Mouse (Mus musculus): ENCODE data around the gene Igsf21. TPM values are rescaled to one million over a fixed set of nuclear protein-coding genes. Genes with fewer than 3 reads are reported as not detected.

The Igsf21 gene
- polyA plus RNA-seq, 1 experiment from 2014 or later, result not detected

- H3K36me3 ChIP-seq (ENCODE audit: control insufficient read depth, insufficient read depth), result no peaks in the 10 kb centered on the region
- peaks cover 8% of the 10 kb centered on the region for H3K27me3 ChIP-seq (ENCODE audit: control insufficient read depth, insufficient read depth, low read depth, low read length)
- no peaks in the 10 kb centered on the region for H3K4me1 ChIP-seq (ENCODE audit: control insufficient read depth, low read depth, low read length)
- WGBS (ENCODE audit: insufficient replicate concordance), result 45% methylated on average over 12 of the region's 12 CpGs
- H3K4me3 ChIP-seq (ENCODE audit: low read depth, low read length), result no peak overlapping the region
- no peak for ATAC-seq (ENCODE audit: low read depth)
- H3K4me2 ChIP-seq (ENCODE audit: low read depth, low read length), result no peak overlapping the region
- no peaks in the 10 kb centered on the region for H3K9me3 ChIP-seq (replicated peaks; ENCODE audit: control insufficient read depth, low read length)
- no peak overlapping the region for H3K27ac ChIP-seq (ENCODE audit: low read length)
- no peak overlapping the region for H3K9ac ChIP-seq (ENCODE audit: low read depth, low read length)
Observed at GRCm38 (mm10) chr4:140043953-140044352, 202.6 kb downstream of the Igsf21 start.

- Histone ChIP-seq H3K27me3 (ENCODE audit: control insufficient read depth, insufficient read depth, low read depth, low read length) (peaks cover 13% of the 10 kb centered on the region), H3K9ac (ENCODE audit: low read depth, low read length) (no peak overlapping the region), H3K9me3 (replicated peaks; ENCODE audit: control insufficient read depth, low read length) (no peaks in the 10 kb centered on the region), H3K4me3 (ENCODE audit: low read depth, low read length) (no peak overlapping the region), H3K36me3 (ENCODE audit: control insufficient read depth, insufficient read depth) (no peaks in the 10 kb centered on the region), H3K27ac (ENCODE audit: low read length) (no peak overlapping the region), H3K4me2 (ENCODE audit: low read depth, low read length) (no peak overlapping the region), H3K4me1 (ENCODE audit: control insufficient read depth, low read depth, low read length) (no peaks in the 10 kb centered on the region)
- ATAC-seq (ENCODE audit: low read depth), result no peak
- WGBS (ENCODE audit: insufficient replicate concordance), result 9% methylated on average over 26 of the region's 26 CpGs
Observed at GRCm38 (mm10) chr4:140038586-140039411, 207.8 kb downstream of the Igsf21 start.

- Histone ChIP-seq H3K4me1 (ENCODE audit: control insufficient read depth, low read depth, low read length) (no peaks in the 10 kb centered on the region), H3K36me3 (ENCODE audit: control insufficient read depth, insufficient read depth) (no peaks in the 10 kb centered on the region), H3K9me3 (replicated peaks; ENCODE audit: control insufficient read depth, low read length) (no peaks in the 10 kb centered on the region), H3K4me2 (ENCODE audit: low read depth, low read length) (no peak overlapping the region), H3K27ac (ENCODE audit: low read length) (no peak overlapping the region), H3K9ac (ENCODE audit: low read depth, low read length) (no peak overlapping the region), H3K4me3 (ENCODE audit: low read depth, low read length) (no peak overlapping the region), H3K27me3 (ENCODE audit: control insufficient read depth, insufficient read depth, low read depth, low read length) (peaks cover 13% of the 10 kb centered on the region)
- WGBS (ENCODE audit: insufficient replicate concordance), result 8% methylated on average over 13 of the region's 13 CpGs
- ATAC-seq (ENCODE audit: low read depth), result no peak
Observed at GRCm38 (mm10) chr4:140037784-140038387, 208.7 kb downstream of the Igsf21 start.

GRCm38 (mm10) chr4:140035232-140035631, 211.4 kb downstream of the Igsf21 start:
- Histone ChIP-seq H3K27ac (ENCODE audit: low read length) (no peak overlapping the region), H3K4me1 (ENCODE audit: control insufficient read depth, low read depth, low read length) (no peaks in the 10 kb centered on the region), H3K27me3 (ENCODE audit: control insufficient read depth, insufficient read depth, low read depth, low read length) (peaks cover 13% of the 10 kb centered on the region), H3K36me3 (ENCODE audit: control insufficient read depth, insufficient read depth) (no peaks in the 10 kb centered on the region), H3K4me2 (ENCODE audit: low read depth, low read length) (no peak overlapping the region), H3K4me3 (ENCODE audit: low read depth, low read length) (no peak overlapping the region), H3K9ac (ENCODE audit: low read depth, low read length) (no peak overlapping the region), H3K9me3 (replicated peaks; ENCODE audit: control insufficient read depth, low read length) (no peaks in the 10 kb centered on the region)
- no peak for ATAC-seq (ENCODE audit: low read depth)
- 49% methylated on average over 15 of the region's 15 CpGs for WGBS (ENCODE audit: insufficient replicate concordance)

- H3K36me3 ChIP-seq (ENCODE audit: control insufficient read depth, insufficient read depth), result no peaks in the 10 kb centered on the region
- no peaks in the 10 kb centered on the region for H3K4me1 ChIP-seq (ENCODE audit: control insufficient read depth, low read depth, low read length)
- no peak overlapping the region for H3K27ac ChIP-seq (ENCODE audit: low read length)
- no peak for ATAC-seq (ENCODE audit: low read depth)
- H3K9ac ChIP-seq (ENCODE audit: low read depth, low read length), result no peak overlapping the region
- no peaks in the 10 kb centered on the region for H3K9me3 ChIP-seq (replicated peaks; ENCODE audit: control insufficient read depth, low read length)
- peaks cover 3% of the 10 kb centered on the region for H3K27me3 ChIP-seq (ENCODE audit: control insufficient read depth, insufficient read depth, low read depth, low read length)
- WGBS (ENCODE audit: insufficient replicate concordance), result 24% methylated on average over 7 of the region's 7 CpGs
- no peak overlapping the region for H3K4me2 ChIP-seq (ENCODE audit: low read depth, low read length)
- H3K4me3 ChIP-seq (ENCODE audit: low read depth, low read length), result no peak overlapping the region
Observed at GRCm38 (mm10) chr4:140033394-140033793, 213.2 kb downstream of the Igsf21 start.

- no peaks in the 10 kb centered on the region for H3K36me3 ChIP-seq (ENCODE audit: control insufficient read depth, insufficient read depth)
- no peaks in the 10 kb centered on the region for H3K27me3 ChIP-seq (ENCODE audit: control insufficient read depth, insufficient read depth, low read depth, low read length)
- no peak for ATAC-seq (ENCODE audit: low read depth)
- no peak overlapping the region for H3K27ac ChIP-seq (ENCODE audit: low read length)
- no peaks in the 10 kb centered on the region for H3K4me1 ChIP-seq (ENCODE audit: control insufficient read depth, low read depth, low read length)
- H3K4me2 ChIP-seq (ENCODE audit: low read depth, low read length), result no peak overlapping the region
- 25% methylated on average over 4 of the region's 6 CpGs for WGBS (ENCODE audit: insufficient replicate concordance)
- no peak overlapping the region for H3K9ac ChIP-seq (ENCODE audit: low read depth, low read length)
- no peak overlapping the region for H3K4me3 ChIP-seq (ENCODE audit: low read depth, low read length)
- H3K9me3 ChIP-seq (replicated peaks; ENCODE audit: control insufficient read depth, low read length), result no peaks in the 10 kb centered on the region
Observed at GRCm38 (mm10) chr4:140030415-140030814, 216.2 kb downstream of the Igsf21 start.

GRCm38 (mm10) chr4:140030040-140030386, 216.6 kb downstream of the Igsf21 start:
- H3K36me3 ChIP-seq (ENCODE audit: control insufficient read depth, insufficient read depth), result no peaks in the 10 kb centered on the region
- no peaks in the 10 kb centered on the region for H3K27me3 ChIP-seq (ENCODE audit: control insufficient read depth, insufficient read depth, low read depth, low read length)
- H3K4me3 ChIP-seq (ENCODE audit: low read depth, low read length), result no peak overlapping the region
- H3K9me3 ChIP-seq (replicated peaks; ENCODE audit: control insufficient read depth, low read length), result no peaks in the 10 kb centered on the region
- no peak overlapping the region for H3K9ac ChIP-seq (ENCODE audit: low read depth, low read length)
- ATAC-seq (ENCODE audit: low read depth), result no peak
- no peak overlapping the region for H3K27ac ChIP-seq (ENCODE audit: low read length)
- 43% methylated on average over 5 of the region's 5 CpGs for WGBS (ENCODE audit: insufficient replicate concordance)
- no peaks in the 10 kb centered on the region for H3K4me1 ChIP-seq (ENCODE audit: control insufficient read depth, low read depth, low read length)
- no peak overlapping the region for H3K4me2 ChIP-seq (ENCODE audit: low read depth, low read length)

GRCm38 (mm10) chr4:140029324-140030039, 217.1 kb downstream of the Igsf21 start:
- Histone ChIP-seq H3K4me1 (ENCODE audit: control insufficient read depth, low read depth, low read length) (no peaks in the 10 kb centered on the region), H3K4me2 (ENCODE audit: low read depth, low read length) (no peak overlapping the region), H3K9ac (ENCODE audit: low read depth, low read length) (no peak overlapping the region), H3K27ac (ENCODE audit: low read length) (no peak overlapping the region), H3K27me3 (ENCODE audit: control insufficient read depth, insufficient read depth, low read depth, low read length) (no peaks in the 10 kb centered on the region), H3K9me3 (replicated peaks; ENCODE audit: control insufficient read depth, low read length) (no peaks in the 10 kb centered on the region), H3K36me3 (ENCODE audit: control insufficient read depth, insufficient read depth) (no peaks in the 10 kb centered on the region), H3K4me3 (ENCODE audit: low read depth, low read length) (no peak overlapping the region)
- WGBS (ENCODE audit: insufficient replicate concordance), result 47% methylated on average over 9 of the region's 9 CpGs
- no peak for ATAC-seq (ENCODE audit: low read depth)

- no peaks in the 10 kb centered on the region for H3K9me3 ChIP-seq (replicated peaks; ENCODE audit: control insufficient read depth, low read length)
- H3K4me1 ChIP-seq (ENCODE audit: control insufficient read depth, low read depth, low read length), result no peaks in the 10 kb centered on the region
- no peaks in the 10 kb centered on the region for H3K27me3 ChIP-seq (ENCODE audit: control insufficient read depth, insufficient read depth, low read depth, low read length)
- H3K9ac ChIP-seq (ENCODE audit: low read depth, low read length), result no peak overlapping the region
- no peak overlapping the region for H3K4me2 ChIP-seq (ENCODE audit: low read depth, low read length)
- H3K36me3 ChIP-seq (ENCODE audit: control insufficient read depth, insufficient read depth), result no peaks in the 10 kb centered on the region
- 39% methylated on average over 6 of the region's 6 CpGs for WGBS (ENCODE audit: insufficient replicate concordance)
- H3K4me3 ChIP-seq (ENCODE audit: low read depth, low read length), result no peak overlapping the region
- H3K27ac ChIP-seq (ENCODE audit: low read length), result no peak overlapping the region
- ATAC-seq (ENCODE audit: low read depth), result no peak
Observed at GRCm38 (mm10) chr4:140023833-140024232, 222.8 kb downstream of the Igsf21 start.
